In the genomic region with DNA sequence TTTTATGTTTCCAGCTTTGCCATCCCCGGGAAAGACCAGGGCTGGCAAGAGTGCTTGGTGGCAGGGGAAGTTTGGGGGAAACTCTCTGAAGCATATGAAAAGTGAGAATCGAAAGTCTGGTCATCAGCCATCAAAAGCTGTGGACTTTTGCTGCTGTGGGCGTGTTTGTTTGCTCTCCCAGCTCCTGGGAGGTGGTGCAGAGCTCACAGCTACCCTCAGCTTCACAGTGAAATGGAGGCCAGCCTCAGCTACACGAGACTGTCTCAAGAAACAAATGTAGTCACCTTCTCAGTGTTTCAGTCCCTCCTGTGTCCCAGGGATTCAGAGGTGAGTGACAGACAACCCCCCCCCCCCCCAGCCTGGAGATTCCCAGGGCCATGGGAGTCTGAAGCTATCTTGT, we compare ENCODE assay signal across 19 mouse cellular contexts. TPM values are rescaled to one million over a fixed set of nuclear protein-coding genes. Genes with fewer than 3 reads are reported as not detected.
DNase-seq lines count a peak whose midpoint lies in the region; ATAC-seq and TF ChIP-seq lines count a peak whose summit lies in the region.
"Had no signal": no experiment of that assay in that cellular context is flagged by ENCODE, and none has a peak within 500 bp of the region (broad histone marks: within the 10 kb centered on the region; RNA-seq: fewer than 3 reads in every experiment).

No protein-coding gene starts in this region.

- peak overlapping the region; percentile 84 for H3K27ac ChIP-seq in gastrocnemius, adult 2 months
- H3K27ac ChIP-seq in ES-Bruce4 (ENCODE audit: insufficient read depth, low read length) (peak overlapping the region; percentile 42), macrophage (peak overlapping the region; percentile 67)
- peak overlapping the region; percentile 66; the same call in 1 of the 2 replicates for H3K27ac ChIP-seq in intestine, postnatal 0 days (ENCODE audit: low read depth, low read length)
- no peak overlapping the region for H3K27ac ChIP-seq in hindbrain, embryonic 12.5 days
- no peak overlapping the region for H3K27ac ChIP-seq in cerebellum, adult 2 months (ENCODE audit: insufficient read depth, low read length)
- H3K27ac ChIP-seq: embryonic facial prominence, embryonic 13.5 days; forebrain, embryonic 10.5 days; heart, adult 2 months; midbrain, embryonic 13.5 days had no signal

- H3K4me3 ChIP-seq in gastrocnemius, adult 2 months: no peak overlapping the region
- no peak overlapping the region for H3K4me3 ChIP-seq in ES-Bruce4 (ENCODE audit: low read depth, low read length)
- no peak overlapping the region for H3K4me3 ChIP-seq in intestine, postnatal 0 days (ENCODE audit: low read depth, low read length)
- H3K4me3 ChIP-seq in macrophage (ENCODE audit: inconsistent target): no peak overlapping the region
- H3K4me3 ChIP-seq in hindbrain, embryonic 12.5 days: no peak overlapping the region
- H3K4me3 ChIP-seq in cerebellum, adult 2 months (replicated peaks; ENCODE audit: insufficient read depth, low read depth, low read length): no peak overlapping the region
- H3K4me3 ChIP-seq: embryonic facial prominence, embryonic 13.5 days; forebrain, embryonic 10.5 days; heart, adult 2 months; limb, embryonic 13.5 days; midbrain, embryonic 13.5 days had no signal

- 29% methylated on average over 4 of the region's 4 CpGs for WGBS in intestine, postnatal 0 days
- 48% methylated on average over 4 of the region's 4 CpGs for WGBS in macrophage (ENCODE audit: missing documents)
- 59% methylated on average over 4 of the region's 4 CpGs for WGBS in hindbrain, embryonic 12.5 days
- WGBS in cerebellum, adult 2 months: 90% methylated on average over 4 of the region's 4 CpGs

- H3K79me2 ChIP-seq in macrophage (ENCODE audit: inconsistent target): peaks cover 100% of the 10 kb centered on the region

- no peaks in the 10 kb centered on the region for H3K9me3 ChIP-seq in ES-Bruce4 (replicated peaks; ENCODE audit: control insufficient read depth, insufficient read depth, low read length, poor library complexity, severe bottlenecking)
- H3K9me3 ChIP-seq in intestine, postnatal 0 days (ENCODE audit: control insufficient read depth): no peaks in the 10 kb centered on the region
- H3K9me3 ChIP-seq in hindbrain, embryonic 12.5 days (replicated peaks): no peaks in the 10 kb centered on the region
- H3K9me3 ChIP-seq: embryonic facial prominence, embryonic 13.5 days; G1E; limb, embryonic 13.5 days; midbrain, embryonic 13.5 days had no signal

- no peak for ATAC-seq in intestine, postnatal 0 days
- ATAC-seq in hindbrain, embryonic 12.5 days (ENCODE audit: low FRiP score): no peak
- ATAC-seq: midbrain, embryonic 13.5 days had no signal

- H3K27me3 ChIP-seq in ES-Bruce4 (ENCODE audit: control insufficient read depth, insufficient read depth, low read length, poor library complexity, severe bottlenecking): no peaks in the 10 kb centered on the region
- no peaks in the 10 kb centered on the region for H3K27me3 ChIP-seq in intestine, postnatal 0 days (replicated peaks; ENCODE audit: control insufficient read depth, insufficient read depth, low read length)
- H3K27me3 ChIP-seq in hindbrain, embryonic 12.5 days: no peaks in the 10 kb centered on the region
- no peaks in the 10 kb centered on the region for H3K27me3 ChIP-seq in cerebellum, adult 2 months (ENCODE audit: control insufficient read depth, insufficient read depth, low read length)
- H3K27me3 ChIP-seq: embryonic facial prominence, embryonic 13.5 days; limb, embryonic 13.5 days; midbrain, embryonic 13.5 days had no signal

- no peak for TF ChIP-seq CTCF in gastrocnemius, adult 2 months (IDR thresholded peaks at IDR 0.05)
- TF ChIP-seq CTCF in ES-Bruce4 (IDR thresholded peaks at IDR 0.05; ENCODE audit: low read depth, low read length): no peak
- no peak for TF ChIP-seq CTCF in intestine, postnatal 0 days (IDR thresholded peaks at IDR 0.05; ENCODE audit: low read depth)
- no peak for TF ChIP-seq CTCF in cerebellum, adult 2 months (IDR thresholded peaks at IDR 0.05; ENCODE audit: borderline replicate concordance, insufficient read depth, low read depth, low read length)

- intact Hi-C loops in gastrocnemius, adult 2 months (cut with DNase I): no loop called here
- intact Hi-C loops in gastrocnemius, postnatal 36 days (cut with DNase I): no loop called here

- H3K4me2 ChIP-seq in intestine, postnatal 0 days (replicated peaks; ENCODE audit: low read depth): no peak overlapping the region
- no peak overlapping the region for H3K4me2 ChIP-seq in hindbrain, embryonic 12.5 days (replicated peaks)
- H3K4me2 ChIP-seq: embryonic facial prominence, embryonic 13.5 days; limb, embryonic 13.5 days; midbrain, embryonic 13.5 days had no signal

- peaks cover 13% of the 10 kb centered on the region for H3K4me1 ChIP-seq in ES-Bruce4 (ENCODE audit: control insufficient read depth, insufficient read depth, low read length)
- H3K4me1 ChIP-seq in intestine, postnatal 0 days (replicated peaks; ENCODE audit: control insufficient read depth, insufficient read depth, low read length): peaks cover 12% of the 10 kb centered on the region; the same call in 1 of the 2 replicates
- H3K4me1 ChIP-seq in hindbrain, embryonic 12.5 days: peaks cover 29% of the 10 kb centered on the region
- peaks cover 9% of the 10 kb centered on the region; the same call in 1 of the 2 replicates for H3K4me1 ChIP-seq in cerebellum, adult 2 months (ENCODE audit: control insufficient read depth, insufficient read depth, low read length)

- TF ChIP-seq POLR2A in ES-Bruce4 (IDR thresholded peaks at IDR 0.05; ENCODE audit: insufficient read depth, low read length): no peak
- TF ChIP-seq POLR2A in cerebellum, adult 2 months (IDR thresholded peaks at IDR 0.05; ENCODE audit: borderline replicate concordance, insufficient read depth, low read length): no peak

- DNase-seq in gastrocnemius, adult 2 months: no peak
- DNase-seq in gastrocnemius, postnatal 36 days: no peak
- no peak for DNase-seq in natural killer cell, adult 2 months (ENCODE audit: low spot score in 2 of 2)
- no peak for DNase-seq in cerebellum, adult 2 months
- DNase-seq: cerebellum, postnatal 25 days; heart, postnatal 14 days; kidney, postnatal 14 days; lung, postnatal 14 days; right cerebral cortex, postnatal 25 days had no signal

- H3K36me3 ChIP-seq in ES-Bruce4 (ENCODE audit: control insufficient read depth, insufficient read depth, low read length, poor library complexity, severe bottlenecking) (peaks cover 15% of the 10 kb centered on the region), macrophage (ENCODE audit: inconsistent target) (peaks cover 61% of the 10 kb centered on the region)
- peaks cover 33% of the 10 kb centered on the region; the same call in 1 of the 2 replicates for H3K36me3 ChIP-seq in intestine, postnatal 0 days (ENCODE audit: control insufficient read depth, insufficient read depth)
- H3K36me3 ChIP-seq in hindbrain, embryonic 12.5 days: peaks cover 46% of the 10 kb centered on the region
- H3K36me3 ChIP-seq: G1E had no signal

- no peak for TF ChIP-seq EP300 in ES-Bruce4 (IDR thresholded peaks at IDR 0.05; ENCODE audit: insufficient read depth, low read depth, low read length)

- no peak overlapping the region for H3K9ac ChIP-seq in ES-Bruce4 (ENCODE audit: low read depth, poor library complexity, severe bottlenecking)
- no peak overlapping the region for H3K9ac ChIP-seq in intestine, postnatal 0 days (ENCODE audit: low read depth, low read length)
- no peak overlapping the region for H3K9ac ChIP-seq in hindbrain, embryonic 12.5 days
- H3K9ac ChIP-seq: embryonic facial prominence, embryonic 13.5 days; limb, embryonic 13.5 days; midbrain, embryonic 13.5 days had no signal

RNA-seq across cellular contexts. Expression of gene Slc6a6, which starts 21.8 kb away (rescaled TPM):
- 10 to 100 TPM; 67.0 to 91.9 TPM for total RNA-seq in gastrocnemius, adult 2 months (2021)
- 10 to 100 TPM; 66.3 to 70.0 TPM for total RNA-seq in gastrocnemius, postnatal 36 days (2021)
- polyA plus RNA-seq in ES-Bruce4 (2011; ENCODE audit: insufficient read depth, insufficient read length, low read depth, missing spikeins) (109 and 114 TPM in 2 replicates), macrophage (2018) (290 to 451 TPM (median 423 TPM) in 3 replicates)
- polyA plus RNA-seq in intestine, postnatal 0 days (2015; fragmentation: Nextera tagmentation; extraction: Ambion mirVana): 109 and 127 TPM in 2 replicates
- total RNA-seq in macrophage (2018; cell fraction: chromatin; rRNA removed): 1,000 to 10,000 TPM in 22 of 26 experiments, 100 to 1,000 TPM in 4; 867 to 1,969 (median 1,342) TPM
- total RNA-seq in macrophage (2018; cell fraction: cytosol; rRNA removed): 100 to 1,000 TPM; 407 to 728 (median 545) TPM
- total RNA-seq in macrophage (2018; cell fraction: nucleus; rRNA removed): 1,000 to 10,000 TPM in 22 of 26 experiments, 100 to 1,000 TPM in 4; 893 to 1,549 (median 1,266) TPM
- polyA plus RNA-seq in hindbrain, embryonic 12.5 days (2016; fragmentation: Nextera tagmentation; extraction: Ambion mirVana): 70.2 and 78.0 TPM in 2 replicates
- polyA plus RNA-seq in cerebellum, adult 2 months (2012; rRNA removed): 73.3 and 79.3 TPM in 2 replicates

Comparison
In these comparisons a context has a peak if more than half of its experiments do, and no peak if none do; other contexts are left out.
1. H3K27ac ChIP-seq: peak in gastrocnemius, adult 2 months (single experiment), ES-Bruce4 (single experiment), intestine, postnatal 0 days (single experiment) and macrophage (single experiment); none in hindbrain, embryonic 12.5 days (single experiment) and cerebellum, adult 2 months (single experiment).